Mouse (Mus musculus): ENCODE measurements around the gene Zfp568.
"Not testable (repeated sequence)": the region's sequence is repeated elsewhere in the genome, so short reads cannot be mapped to it uniquely, and the experiment has no call there.

The Zfp568 gene

DNA sequence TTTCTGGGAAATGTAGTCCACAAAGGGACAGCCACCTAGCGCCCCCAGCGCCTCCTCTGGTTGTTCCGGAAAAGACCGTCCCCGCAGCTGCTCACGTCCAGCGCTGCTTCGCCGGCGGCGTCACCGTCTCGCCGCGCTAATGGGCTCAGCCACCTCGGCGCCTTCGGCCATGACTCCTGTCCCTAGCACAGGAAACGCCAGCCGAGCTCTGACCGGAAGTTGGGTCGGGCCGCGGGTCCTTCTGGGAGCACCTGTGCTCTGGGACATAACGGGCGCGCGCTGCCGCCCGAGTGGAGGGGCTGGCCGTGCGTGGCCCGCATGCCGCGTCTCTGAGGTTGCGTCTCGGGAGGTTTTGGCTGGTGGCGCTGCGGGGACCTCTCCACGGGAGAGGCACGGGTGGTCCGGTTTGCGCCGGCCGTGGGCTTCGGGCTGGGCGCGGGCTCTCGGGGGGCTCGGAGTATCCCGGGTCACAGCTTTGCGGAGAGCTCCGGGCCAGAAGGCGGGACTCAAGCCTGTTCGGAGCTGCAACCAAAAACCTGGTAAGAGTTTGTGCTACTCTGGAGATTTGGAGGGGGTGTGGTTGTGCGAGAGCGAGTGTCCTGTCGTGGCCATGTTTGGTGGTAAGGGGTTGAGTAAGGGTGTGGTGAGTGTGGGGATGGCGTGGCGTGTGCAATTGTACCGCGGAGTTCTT lies at the start of gene Zfp568:
TSS of gene Zfp568 (plus strand) at position 266 of the 691 bp plus-strand sequence.
- DNase-seq (ENCODE audit: low spot score) = peak; percentile 95

DNA sequence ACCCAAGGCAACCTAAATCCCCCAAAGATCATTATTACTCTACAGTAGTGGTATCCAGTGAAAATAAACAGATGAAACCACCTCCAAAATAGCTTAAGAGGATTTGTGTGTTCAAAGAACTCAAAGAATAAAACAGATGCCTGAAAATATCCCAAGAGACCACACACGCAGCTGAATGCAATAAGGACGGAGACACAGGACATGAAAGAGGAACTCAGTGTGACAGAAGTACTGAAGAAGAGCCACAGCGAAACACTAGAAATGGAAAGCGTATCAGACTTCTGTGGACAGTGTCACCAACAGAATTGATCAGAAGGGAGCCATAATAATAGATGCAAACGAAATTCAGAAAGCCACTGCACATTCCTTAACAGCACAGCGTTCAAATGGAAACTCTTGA lies 44.9 kb upstream of the Zfp568 start:
- no peak for DNase-seq (ENCODE audit: low spot score)

DNA sequence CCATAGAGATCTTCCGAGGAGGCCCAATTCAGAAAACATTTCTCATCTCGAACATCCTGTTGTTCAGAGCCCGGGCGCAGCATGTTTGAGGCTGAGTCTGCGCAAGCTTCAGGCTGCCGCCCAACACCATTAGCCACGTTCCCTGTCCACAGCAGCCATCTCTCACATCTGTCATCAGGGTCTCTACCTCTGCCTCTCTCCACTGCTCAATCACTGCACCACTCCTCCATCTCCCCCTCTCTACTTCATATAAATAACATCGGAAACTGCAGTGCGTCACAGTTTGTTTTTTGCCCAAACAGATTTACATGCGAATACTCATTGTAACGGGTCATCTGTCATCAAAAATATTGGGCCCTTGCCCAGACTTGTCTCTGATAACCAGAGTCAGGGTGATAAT lies 42.7 kb upstream of the Zfp568 start:
- DNase-seq (ENCODE audit: low spot score) = no peak

DNA sequence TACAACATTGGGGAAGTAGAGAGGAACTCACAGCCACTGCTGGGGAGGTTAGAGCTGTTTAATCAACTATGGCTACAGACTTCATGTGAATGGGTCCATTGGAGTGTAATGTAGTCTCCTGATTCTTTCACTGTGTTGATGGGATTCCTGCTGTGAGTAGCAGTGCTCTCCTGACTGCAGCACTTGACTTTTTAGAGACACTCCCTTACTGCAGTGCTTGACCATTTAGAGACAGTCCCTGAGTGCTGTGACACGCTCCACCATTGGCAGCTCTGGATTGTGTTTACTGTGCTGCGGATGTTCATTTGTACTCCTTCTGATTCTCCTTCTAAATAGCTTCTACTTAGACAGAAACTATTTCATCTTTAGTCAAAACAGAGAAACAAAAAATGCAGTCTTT lies 41.0 kb upstream of the Zfp568 start:
- no peak for DNase-seq (ENCODE audit: low spot score)

DNA sequence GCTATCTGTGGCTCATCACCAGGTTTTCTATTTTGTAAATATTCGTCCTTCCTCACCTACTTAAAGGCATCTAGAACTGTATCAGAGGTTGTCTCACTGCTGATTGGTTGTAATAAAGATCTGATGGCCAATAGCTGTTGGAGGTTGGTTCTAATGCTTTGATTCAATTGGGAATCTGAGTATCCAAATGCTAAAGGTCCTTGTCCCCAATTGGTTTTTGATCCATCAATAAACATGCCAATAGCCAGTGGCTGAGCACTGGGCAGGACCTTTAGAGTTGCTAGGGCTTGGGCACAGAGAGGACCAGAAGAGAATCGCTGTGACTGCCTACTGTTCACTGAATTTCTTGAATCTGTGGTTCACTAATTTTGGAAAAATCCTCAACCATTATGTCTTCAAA lies 40.0 kb upstream of the Zfp568 start:
- DNase-seq (ENCODE audit: low spot score) = no peak

DNA sequence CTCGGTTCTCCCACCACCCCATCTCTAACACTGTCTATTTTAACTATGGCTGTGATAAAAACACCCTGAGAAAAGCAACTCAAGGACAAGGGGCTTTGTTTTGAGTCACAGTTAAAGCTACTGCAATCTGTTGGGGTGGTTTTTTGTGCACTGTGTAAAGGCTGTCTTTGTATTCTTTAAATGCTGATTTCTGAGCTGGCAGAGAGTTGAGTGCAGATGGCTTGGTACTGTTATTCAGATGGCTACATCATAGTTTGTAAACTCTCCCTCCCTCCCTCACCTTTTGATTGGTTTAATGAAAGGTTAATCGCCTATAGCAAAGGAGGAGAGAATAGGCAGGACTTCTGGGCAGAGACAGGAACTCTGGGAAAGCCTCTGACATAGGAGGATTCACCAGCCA lies 39.6 kb upstream of the Zfp568 start:
- no peak for DNase-seq (ENCODE audit: low spot score)

- no peak for DNase-seq (ENCODE audit: low spot score)
Observed at GRCm38 (mm10) chr7:29953086-29953485, 30.7 kb upstream of the Zfp568 start.

DNA sequence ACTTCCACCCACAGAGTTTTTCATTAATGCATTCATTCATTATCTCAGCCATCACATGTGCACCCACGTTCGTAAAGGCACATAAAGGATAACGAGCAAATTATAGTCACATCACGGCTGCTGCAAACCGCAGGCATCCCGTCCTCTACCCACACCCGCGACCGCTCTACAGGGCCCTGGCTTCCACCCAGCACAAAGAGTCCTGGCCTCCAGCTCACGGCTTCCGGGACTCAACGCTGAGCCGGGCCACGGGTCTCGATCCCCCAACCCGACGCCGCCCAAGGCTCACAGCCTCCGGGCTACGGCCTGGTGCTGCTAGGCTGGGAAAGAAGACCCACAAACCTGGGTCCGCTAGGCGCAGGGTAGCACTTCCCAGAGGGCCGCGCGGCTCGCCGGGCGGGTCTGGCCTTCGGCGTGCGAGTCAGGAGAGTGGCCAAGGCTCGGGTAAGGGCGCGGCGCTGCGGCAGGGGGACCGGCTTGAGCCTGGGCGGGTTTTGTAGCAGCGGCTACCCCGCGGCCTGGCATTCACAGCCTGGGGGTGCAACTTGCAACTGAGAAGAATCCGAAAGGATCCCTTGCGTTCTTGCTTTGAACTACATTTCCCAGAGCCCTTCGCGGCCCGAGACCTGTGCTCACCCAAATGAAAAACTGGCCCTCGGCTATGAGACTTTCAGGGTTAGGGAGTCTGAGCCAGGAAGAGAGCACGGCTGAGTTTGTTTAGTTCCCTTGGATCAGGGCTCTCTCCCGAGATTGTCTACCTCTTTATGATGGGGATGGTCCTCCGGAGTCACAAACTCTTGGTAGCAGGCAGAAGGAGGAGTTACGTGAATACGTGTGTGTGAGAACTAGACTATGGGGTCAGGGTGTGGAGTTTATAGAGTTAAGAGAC lies 30.0 kb upstream of the Zfp568 start, which contains the start of gene Zfp74:
TSS of gene Zfp74 (minus strand) at position 577 of the 889 bp plus-strand sequence.
- DNase-seq (ENCODE audit: low spot score) = peak; percentile 81

DNA sequence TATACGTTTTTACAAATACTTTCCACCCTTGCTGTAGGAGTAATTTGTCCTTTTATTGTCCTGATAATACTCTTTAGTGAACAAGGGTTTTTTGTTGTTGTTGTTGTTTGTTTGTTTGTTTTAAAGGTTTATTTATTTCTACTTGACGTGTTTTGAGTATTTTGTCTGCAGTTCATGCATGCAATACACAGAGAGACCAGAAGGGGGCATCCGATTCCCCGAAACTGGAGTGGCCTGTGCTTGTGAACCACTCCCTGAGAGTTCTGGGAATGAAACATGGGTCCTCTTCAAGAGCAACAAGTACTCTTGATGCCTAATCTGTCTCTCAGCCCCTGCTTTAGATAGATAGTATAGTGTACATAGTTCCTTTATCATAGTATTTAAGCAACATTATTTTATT lies 29.0 kb upstream of the Zfp568 start:
- no peak for DNase-seq (ENCODE audit: low spot score)

- no peak for DNase-seq (ENCODE audit: low spot score)
Observed at GRCm38 (mm10) chr7:29956257-29956656, 27.5 kb upstream of the Zfp568 start.

- DNase-seq (ENCODE audit: low spot score) = no peak
Observed at GRCm38 (mm10) chr7:29958125-29958724, 25.5 kb upstream of the Zfp568 start.

DNA sequence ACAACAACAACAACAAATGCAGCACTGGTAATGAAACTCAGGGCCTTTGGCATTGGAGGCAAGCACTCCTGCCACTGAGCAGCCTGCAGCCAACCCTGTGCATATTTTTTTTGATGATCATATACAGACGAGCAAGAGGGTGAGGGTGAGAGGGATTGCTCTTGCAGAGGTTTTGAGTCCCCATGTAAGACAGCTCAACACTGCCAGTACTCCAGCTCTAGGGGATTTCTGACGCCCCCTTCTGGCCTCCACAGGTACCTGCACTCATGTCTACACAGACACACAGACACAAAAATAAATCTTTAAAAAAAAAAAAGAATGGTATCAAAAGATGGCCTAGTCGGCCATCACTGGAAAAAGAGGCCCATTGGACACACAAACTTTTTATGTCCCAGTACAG lies 24.8 kb upstream of the Zfp568 start:
- DNase-seq (ENCODE audit: low spot score) = no peak

- DNase-seq (ENCODE audit: low spot score) = not testable (repeated sequence)
Observed at GRCm38 (mm10) chr7:29965115-29965810, 18.5 kb upstream of the Zfp568 start.

DNA sequence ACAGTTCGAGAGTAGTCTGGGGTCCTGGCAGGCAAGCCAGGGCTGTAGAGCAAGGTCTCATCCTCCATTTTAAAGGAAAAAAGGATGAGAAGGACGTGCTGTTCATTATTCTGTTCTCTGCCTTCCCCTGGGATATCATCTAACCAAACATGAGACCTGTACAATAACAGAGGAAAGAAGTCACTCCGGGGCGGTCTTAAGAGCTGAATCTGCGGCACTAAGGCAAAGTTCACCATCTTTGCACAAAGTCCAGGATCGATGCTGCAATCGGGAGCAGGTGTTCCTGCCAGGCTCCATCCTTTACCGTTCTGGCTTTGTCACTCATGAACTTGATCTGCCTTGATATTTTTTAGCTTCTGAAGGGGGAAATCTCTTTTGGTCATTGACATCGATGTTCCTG lies 13.1 kb upstream of the Zfp568 start:
- no peak for DNase-seq (ENCODE audit: low spot score)

DNA sequence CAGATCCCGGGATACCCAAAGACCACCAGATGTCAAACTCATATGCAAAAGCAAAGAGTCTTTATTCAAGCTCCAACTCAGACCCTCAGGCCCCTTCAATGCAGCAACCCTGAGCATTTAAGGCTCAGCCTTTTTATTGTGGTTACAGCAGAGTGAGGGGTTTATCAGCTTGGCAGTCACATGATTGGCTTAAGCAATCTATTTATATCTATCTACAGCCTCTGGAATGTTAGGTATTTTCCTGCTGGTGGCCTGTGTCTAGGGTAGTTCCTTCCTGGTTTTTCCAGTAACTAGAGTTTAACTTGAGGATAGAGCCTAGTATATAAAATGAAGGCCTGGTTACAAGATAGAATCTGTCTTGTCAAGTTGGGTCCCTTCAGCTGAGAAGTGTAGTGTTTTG lies 3.0 kb upstream of the Zfp568 start:
- DNase-seq (ENCODE audit: low spot score) = no peak

DNA sequence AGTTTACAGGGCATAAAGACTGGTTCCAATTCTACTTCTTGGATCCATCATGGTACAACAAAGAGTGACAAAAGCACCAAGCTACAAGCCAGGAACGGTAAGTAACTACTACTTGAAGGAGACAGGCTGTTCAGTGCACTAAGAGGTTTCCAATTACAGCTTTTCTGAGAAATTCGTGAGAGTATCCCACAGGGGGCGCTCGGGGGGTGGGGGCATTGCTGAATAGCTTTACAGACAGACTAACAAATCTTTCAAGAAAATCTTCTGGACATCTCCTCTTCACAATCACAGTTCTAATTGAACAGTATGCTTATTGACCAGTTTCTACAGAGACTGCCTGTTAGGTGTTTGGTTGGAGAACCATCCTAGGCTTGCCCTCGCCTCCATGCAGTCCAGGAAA lies 2.3 kb upstream of the Zfp568 start:
- no peak for DNase-seq (ENCODE audit: low spot score)

- DNase-seq (ENCODE audit: low spot score) = no peak
Observed at GRCm38 (mm10) chr7:29981860-29982259, 1.9 kb upstream of the Zfp568 start.

DNA sequence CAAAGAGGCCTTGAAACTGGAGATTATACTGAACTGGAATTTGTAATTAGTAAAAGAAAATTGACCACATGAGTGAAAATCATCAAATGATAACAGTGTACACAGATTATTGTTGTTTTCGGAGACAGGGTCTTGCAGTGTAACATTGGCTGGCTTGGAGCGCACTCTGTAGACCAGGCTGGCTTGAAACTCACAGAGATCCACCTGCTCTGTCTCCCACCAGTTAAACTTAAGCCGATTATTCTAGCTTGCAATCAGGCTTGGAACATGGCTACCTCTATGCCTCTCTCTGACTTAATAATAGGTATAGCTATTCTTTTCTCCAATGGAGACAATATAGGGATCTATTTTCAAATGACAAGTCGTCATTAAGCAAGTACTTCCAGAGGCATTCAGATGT lies 1.4 kb upstream of the Zfp568 start:
- DNase-seq (ENCODE audit: low spot score) = no peak

GRCm38 (mm10) chr7:29982931-29983330 lies 824 bp upstream of the Zfp568 start:
- DNase-seq (ENCODE audit: low spot score) = peak; percentile 8

DNA sequence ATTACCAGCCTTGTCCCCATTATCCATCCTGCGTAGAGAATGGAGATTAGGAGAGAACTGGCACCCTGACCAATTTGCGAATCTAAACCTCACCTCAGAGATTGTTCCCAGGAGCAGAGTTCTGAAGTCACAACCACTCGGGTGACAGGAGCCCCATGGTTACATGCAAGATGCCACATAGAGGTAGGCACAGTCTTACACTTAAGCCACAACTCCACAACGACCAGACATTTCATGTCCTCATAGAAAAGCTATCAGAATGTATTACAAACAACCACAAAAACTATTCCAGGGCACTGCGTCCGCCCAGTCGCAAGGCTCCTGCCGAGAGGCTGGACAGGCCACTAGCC lies 440 bp upstream of the Zfp568 start:
- no peak for DNase-seq (ENCODE audit: low spot score)

DNA sequence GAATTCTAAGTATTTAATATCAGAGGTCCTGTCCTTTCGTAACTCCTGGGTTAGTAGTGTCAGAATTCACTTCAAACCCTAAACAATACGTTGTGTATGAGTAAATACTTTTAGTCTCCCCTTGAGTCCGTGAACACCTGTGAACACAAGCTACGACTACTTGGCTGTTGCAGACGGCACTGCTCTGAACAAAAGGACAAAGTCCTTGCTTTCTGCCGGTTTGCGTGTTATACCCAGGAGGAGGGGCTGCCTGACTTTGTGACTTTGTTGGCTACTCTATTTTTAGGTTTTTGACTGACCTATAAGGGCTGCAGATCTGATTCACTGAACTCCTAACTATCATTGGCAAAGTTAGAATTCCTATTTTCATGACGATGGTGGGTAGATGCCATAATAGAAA lies 2.3 kb downstream of the Zfp568 start:
- no peak for DNase-seq (ENCODE audit: low spot score)

GRCm38 (mm10) chr7:29987551-29987950 lies 3.8 kb downstream of the Zfp568 start:
- DNase-seq (ENCODE audit: low spot score) = no peak
